Mouse (Mus musculus) urinary bladder, adult 2 months (tissue): Measurements from ENCODE around the gene Obsl1. TPM values are rescaled to one million over a fixed set of nuclear protein-coding genes. Genes with fewer than 3 reads are reported as not detected.

ENCODE experiments used
- DNase-seq: peaks from one replicate; pipeline ENCODE4 v3.0.0; 2022; ENCODE audit warnings: low spot score
- polyA plus RNA-seq: library from polyadenylated mRNA; depleted of rRNA; stranded (reverse); fragments of >200 nt; gene quantifications from 2 replicates; pipeline ENCODE4 v1.2.3, GENCODE M21; 2012

Gene Obsl1
- polyA plus RNA-seq, 1 experiment: 30.7 TPM

- DNase-seq: no peak
Observed at GRCm38 (mm10) chr1:75487040-75487404, 19.2 kb downstream of the Obsl1 start.

- DNase-seq: no peak
Observed at GRCm38 (mm10) chr1:75486561-75486960, 19.7 kb downstream of the Obsl1 start.

- no peak for DNase-seq
Observed at GRCm38 (mm10) chr1:75480735-75481134, 25.5 kb downstream of the Obsl1 start.

GRCm38 (mm10) chr1:75480036-75480435 is 26.2 kb downstream of the Obsl1 start:
- DNase-seq: no peak

GRCm38 (mm10) chr1:75479635-75479989 is 26.6 kb downstream of the Obsl1 start:
- DNase-seq: no peak

- DNase-seq: peak; percentile 88
Observed at GRCm38 (mm10) chr1:75478916-75479634, 27.2 kb downstream of the Obsl1 start, which contains the start of the genes Chpf and Tmem198. TSS of gene Chpf (minus strand) at chr1:75479307. TSS of gene Tmem198 (plus strand) at chr1:75479532.

- no peak for DNase-seq
Observed at GRCm38 (mm10) chr1:75478497-75478896, 27.8 kb downstream of the Obsl1 start.

- no peak for DNase-seq
Observed at GRCm38 (mm10) chr1:75477966-75478290, 28.3 kb downstream of the Obsl1 start.

GRCm38 (mm10) chr1:75477264-75477965 is 28.8 kb downstream of the Obsl1 start:
- peak; percentile 74 for DNase-seq

GRCm38 (mm10) chr1:75476441-75476840 is 29.8 kb downstream of the Obsl1 start:
- DNase-seq: no peak

GRCm38 (mm10) chr1:75469287-75469825 is 36.9 kb downstream of the Obsl1 start:
- no peak for DNase-seq

- peak; percentile 60 for DNase-seq
Observed at GRCm38 (mm10) chr1:75467215-75467927, 38.9 kb downstream of the Obsl1 start.

- no peak for DNase-seq
Observed at GRCm38 (mm10) chr1:75463652-75464204, 42.5 kb downstream of the Obsl1 start.

GRCm38 (mm10) chr1:75462636-75463035 is 43.6 kb downstream of the Obsl1 start:
- DNase-seq: no peak

GRCm38 (mm10) chr1:75460297-75460696 is 46.0 kb downstream of the Obsl1 start:
- no peak for DNase-seq

- no peak for DNase-seq
Observed at GRCm38 (mm10) chr1:75458789-75459684, 47.2 kb downstream of the Obsl1 start.

- no peak for DNase-seq
Observed at GRCm38 (mm10) chr1:75458025-75458788, 48.0 kb downstream of the Obsl1 start.

- no peak for DNase-seq
Observed at GRCm38 (mm10) chr1:75457710-75458024, 48.6 kb downstream of the Obsl1 start.

- no peak for DNase-seq
Observed at GRCm38 (mm10) chr1:75456746-75457564, 49.3 kb downstream of the Obsl1 start.

- no peak for DNase-seq
Observed at GRCm38 (mm10) chr1:75455948-75456347, 50.3 kb downstream of the Obsl1 start.
